Mouse (Mus musculus): ENCODE measurements around the gene Nde1.

Nde1 gene

GRCm38 (mm10) chr16:14163731-14164130, 656 bp downstream of the Nde1 start:
- DNase-seq (ENCODE audit: low read depth, low spot score): no peak

GRCm38 (mm10) chr16:14166490-14166889, 3.4 kb downstream of the Nde1 start:
- no peak for DNase-seq (ENCODE audit: low read depth, low spot score)

DNA sequence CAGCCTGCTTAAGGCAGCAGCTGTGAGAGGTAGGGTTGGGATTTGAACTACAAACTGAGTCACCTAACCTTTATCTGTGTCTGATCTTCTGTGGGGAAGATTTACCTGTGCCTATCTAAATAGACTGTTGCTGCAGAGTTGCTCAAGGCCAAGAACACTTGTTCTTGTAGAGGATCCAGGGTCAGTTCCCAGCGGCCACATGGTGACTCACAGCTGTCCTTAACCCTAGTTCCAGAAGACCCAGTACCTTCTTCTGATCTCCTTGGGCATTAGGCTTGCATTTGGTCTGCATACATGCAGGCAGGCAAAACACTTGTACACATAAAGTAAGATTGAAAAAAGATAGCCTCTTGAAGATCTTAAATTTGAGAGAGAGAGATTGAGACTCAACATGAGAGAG, 6.6 kb downstream of the Nde1 start:
- no peak for DNase-seq (ENCODE audit: low read depth, low spot score)

DNA sequence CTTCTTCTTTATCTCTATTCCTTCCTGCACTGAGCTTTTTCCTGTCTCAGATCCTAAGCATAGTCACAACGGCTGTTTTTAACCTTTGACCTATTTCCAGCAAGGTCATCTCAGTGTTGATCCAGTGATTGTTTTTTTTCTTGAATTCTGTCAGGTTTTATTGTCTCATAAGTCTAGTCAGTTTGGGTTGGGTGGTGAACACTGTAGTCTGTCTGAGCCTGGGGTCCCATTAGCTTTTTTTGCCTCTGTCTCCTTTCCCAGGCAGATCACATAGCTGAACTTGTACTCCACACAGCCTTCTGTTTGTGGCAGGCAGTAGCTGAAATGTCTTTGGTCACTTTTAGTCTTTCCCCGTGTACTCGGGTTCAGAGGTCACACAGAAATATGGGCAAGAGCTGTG, 15.0 kb downstream of the Nde1 start:
- no peak for DNase-seq (ENCODE audit: low read depth, low spot score)

DNA sequence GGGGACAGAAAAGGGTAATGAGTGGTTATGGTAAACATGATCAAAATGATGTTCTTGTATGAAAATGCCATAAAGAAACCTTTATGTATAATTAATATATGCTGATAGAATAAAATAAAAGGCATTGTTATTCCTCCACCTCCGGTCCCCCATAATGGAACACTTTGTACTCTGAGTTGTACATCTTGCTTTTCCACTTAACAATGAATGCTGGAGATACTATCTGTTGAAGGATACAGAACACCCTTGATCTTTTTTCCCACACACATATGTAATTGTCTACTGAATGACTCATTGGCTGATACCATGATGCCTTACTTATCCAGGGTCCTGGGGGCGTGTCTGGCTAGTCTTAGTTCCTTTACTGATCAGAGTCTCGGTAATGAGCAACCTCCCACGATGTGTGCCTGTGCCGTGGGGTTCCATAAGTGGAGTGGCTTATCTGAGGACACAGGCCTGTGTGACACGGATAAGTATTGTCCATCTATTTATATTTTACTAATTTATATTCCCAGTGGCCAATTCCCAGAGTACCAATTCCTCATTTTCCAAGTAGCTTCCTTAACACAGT, 17.2 kb downstream of the Nde1 start:
- no peak for DNase-seq (ENCODE audit: low read depth, low spot score)

DNA sequence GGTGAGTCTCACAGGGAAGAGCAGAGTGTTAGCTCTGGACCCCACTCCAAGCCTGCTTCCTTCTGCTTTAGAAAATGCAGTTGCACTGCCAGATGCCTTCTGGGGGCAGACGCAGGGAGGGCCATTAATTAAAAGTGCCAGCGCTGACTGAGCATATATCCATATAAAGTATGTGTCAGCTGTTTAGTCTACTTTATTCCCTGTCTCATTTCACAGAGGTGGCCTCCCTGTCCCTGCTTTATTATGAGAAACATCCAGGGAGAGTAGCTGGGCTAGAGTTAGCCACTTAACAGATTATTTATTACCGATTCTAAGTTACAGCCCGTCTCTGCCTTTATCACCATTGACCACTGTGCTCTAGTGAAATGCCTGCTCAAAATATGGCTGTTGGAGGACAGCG, 19.3 kb downstream of the Nde1 start:
- DNase-seq (ENCODE audit: low read depth, low spot score): no peak

- no peak for DNase-seq (ENCODE audit: low read depth, low spot score)
Measured at GRCm38 (mm10) chr16:14183856-14184255, 20.8 kb downstream of the Nde1 start.

DNA sequence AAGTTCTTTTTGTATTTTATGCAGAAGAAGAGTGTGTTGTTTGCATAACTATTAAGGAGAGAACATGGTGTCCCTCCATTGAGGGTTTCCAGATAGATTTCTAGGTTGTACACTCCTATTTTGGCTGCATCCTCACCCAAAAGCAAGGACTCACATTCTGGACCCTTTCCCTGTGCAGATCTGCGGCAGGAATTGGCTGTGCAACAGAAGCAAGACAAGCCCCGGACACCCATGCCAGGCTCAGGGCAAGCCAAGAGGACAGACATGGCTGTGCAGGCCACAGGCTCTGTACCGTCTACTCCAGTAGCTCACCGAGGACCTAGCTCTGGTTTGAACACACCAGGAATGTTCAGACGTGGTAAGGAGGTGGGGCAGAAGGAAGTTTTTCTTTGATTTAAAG, 22.4 kb downstream of the Nde1 start:
- no peak for DNase-seq (ENCODE audit: low read depth, low spot score)

DNA sequence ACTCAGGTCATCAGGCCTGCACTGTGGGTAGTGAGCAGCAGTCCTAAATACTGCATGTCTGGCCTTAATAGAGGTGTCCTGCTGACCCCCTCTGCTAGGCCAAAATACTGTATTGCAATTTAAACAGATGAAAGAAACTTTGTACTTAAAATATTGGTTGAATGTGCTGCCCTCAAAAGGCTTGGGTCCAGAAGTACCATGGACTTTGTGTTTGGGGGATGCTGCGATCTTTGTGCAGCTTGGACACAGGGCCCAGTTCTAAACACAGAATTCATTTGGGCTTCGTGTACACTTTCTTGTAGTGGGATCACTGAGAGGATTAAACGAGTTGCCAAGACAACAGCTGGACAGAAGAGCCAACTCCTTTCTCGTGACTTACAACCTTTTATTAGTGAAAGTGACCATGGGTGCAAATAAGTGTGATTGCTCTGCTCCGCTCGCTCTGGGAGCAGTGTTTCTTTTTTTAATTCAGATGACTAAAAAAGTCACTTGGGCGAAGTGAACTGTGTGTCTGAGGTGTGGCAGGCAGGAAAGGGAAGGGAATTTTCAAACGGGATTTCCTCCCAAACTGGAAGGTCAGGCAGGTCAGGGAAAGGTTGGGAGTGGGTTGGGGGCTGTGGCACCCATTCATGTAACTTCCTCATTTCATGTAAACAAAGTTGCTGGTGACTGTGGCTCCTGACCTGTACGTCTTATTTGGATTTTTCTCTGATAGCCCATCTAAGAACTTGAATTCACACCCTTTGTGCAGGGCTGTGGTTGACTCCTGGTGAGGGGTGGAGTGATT, 31.3 kb downstream of the Nde1 start:
- no peak for DNase-seq (ENCODE audit: low read depth, low spot score)

- peak; percentile 31 for DNase-seq (ENCODE audit: low read depth, low spot score)
Measured at GRCm38 (mm10) chr16:14195427-14195826, 32.4 kb downstream of the Nde1 start.

- DNase-seq (ENCODE audit: low read depth, low spot score): no peak
Measured at GRCm38 (mm10) chr16:14198798-14199197, 35.7 kb downstream of the Nde1 start.

DNA sequence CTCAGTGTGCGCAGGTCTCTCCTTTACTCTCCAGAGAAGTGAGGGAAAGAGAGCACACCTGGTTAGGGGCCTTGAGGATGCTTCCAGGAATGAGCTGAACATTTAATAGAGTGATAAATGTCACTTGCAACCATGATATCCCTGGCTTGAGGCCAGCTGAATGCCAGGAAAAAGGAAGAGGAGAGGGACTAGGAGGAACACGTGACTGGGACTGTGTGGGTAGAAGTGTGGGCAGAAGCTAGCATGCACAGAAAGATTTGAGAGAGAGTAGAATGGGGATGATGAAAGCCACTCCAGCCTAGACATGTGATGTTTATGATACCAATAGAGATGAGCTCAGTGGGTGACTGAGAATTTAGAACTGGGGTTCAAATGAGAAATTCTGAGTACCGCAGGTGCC, 52.1 kb downstream of the Nde1 start:
- DNase-seq (ENCODE audit: low read depth, low spot score): no peak

DNA sequence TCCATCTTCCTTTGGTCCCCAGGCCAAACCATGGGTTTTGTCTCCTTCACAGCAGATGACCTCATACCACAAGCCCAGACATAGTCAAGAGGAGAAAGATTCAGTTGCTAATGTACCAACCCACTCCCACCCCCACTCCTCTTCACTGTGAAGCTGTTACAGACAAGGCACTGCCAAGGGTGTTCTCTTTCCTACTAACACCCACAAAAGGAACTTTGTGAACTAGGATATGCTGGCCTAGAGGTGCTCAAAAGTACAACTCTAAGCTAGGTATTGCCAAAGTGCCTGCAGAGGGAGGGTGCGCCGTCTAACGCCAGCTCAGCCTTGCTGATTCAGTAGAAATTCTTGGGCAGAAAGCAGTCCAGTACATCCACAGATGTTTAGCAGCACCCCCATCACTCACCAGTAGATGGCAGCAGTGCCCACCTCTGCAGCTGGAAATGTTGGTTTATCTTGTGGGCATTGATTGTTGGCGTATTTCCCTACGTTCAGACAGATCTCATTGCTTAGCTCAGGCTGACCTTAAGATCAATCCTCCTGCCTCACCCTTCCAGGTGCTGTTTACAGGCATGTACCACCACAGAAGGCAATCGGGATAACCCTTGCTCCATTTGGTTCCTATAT, 74.1 kb downstream of the Nde1 start:
- DNase-seq (ENCODE audit: low read depth, low spot score): peak; percentile 63

DNA sequence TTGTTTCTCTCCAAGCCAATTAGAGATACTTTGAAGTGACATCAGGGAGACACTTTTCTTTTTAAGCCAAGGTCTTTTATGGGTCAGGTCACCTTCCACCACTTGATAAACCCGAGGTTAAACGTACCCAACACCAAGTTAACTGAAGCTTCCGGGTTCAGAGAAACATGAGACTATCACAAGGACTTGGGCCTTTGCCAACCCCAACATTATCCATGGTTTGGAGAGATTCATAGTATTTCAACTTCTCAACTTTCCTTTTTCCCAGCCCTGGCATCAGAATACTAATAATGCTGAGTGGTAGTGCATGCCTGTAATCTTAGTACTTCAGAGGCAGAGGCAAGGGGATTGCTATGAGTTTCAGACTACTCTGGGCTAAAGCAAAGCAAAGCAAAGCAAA, 79.0 kb downstream of the Nde1 start:
- no peak for DNase-seq (ENCODE audit: low read depth, low spot score)
